Mouse (Mus musculus): ENCODE measurements around the gene Dbn1. TPM values are rescaled to one million over a fixed set of nuclear protein-coding genes. Genes with fewer than 3 reads are reported as not detected.

Gene Dbn1
- polyA plus RNA-seq, 1 experiment from 2014 or later = 59.4 TPM

DNA sequence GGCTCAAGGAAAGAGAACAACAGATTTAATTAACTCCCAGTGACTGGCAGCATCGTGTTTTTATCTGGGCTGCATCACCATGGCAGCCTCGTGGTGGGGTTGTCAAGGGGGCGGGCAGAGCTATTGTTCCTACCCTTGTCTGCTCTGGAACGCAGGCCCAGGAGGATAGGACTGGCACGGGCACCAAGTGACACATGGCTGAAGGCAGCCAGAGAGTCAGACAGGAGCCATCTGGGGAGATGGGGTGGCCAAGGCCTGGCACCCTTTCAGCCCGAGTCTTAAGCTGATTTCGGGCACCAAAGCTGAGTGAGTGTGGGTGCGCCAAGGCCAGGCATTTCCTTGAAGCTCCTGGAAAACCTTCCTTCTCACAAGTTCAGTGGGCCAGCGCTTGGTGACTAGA, 17.5 kb downstream of the Dbn1 start:
- no peak overlapping the region for H3K27ac ChIP-seq (ENCODE audit: low read length)
- H3K36me3 ChIP-seq (ENCODE audit: control insufficient read depth, insufficient read depth) = peaks cover 5% of the 10 kb centered on the region; the same call in 1 of the 2 replicates
- no peak overlapping the region for H3K4me2 ChIP-seq (ENCODE audit: low read depth, low read length)
- peaks cover 15% of the 10 kb centered on the region for H3K4me1 ChIP-seq (ENCODE audit: control insufficient read depth, insufficient read depth, low read length)
- no peak for ATAC-seq (replicated peaks; ENCODE audit: extremely low read depth, insufficient read depth, low FRiP score)
- WGBS = 65% methylated on average over 9 of the region's 9 CpGs
- H3K9ac ChIP-seq (ENCODE audit: low read length) = no peak overlapping the region
- H3K9me3 ChIP-seq (replicated peaks; ENCODE audit: control insufficient read depth, low read length) = no peaks in the 10 kb centered on the region
- no peak overlapping the region for H3K4me3 ChIP-seq (ENCODE audit: low read length)
- peaks cover 45% of the 10 kb centered on the region for H3K27me3 ChIP-seq (ENCODE audit: control insufficient read depth, insufficient read depth, low read length)

DNA sequence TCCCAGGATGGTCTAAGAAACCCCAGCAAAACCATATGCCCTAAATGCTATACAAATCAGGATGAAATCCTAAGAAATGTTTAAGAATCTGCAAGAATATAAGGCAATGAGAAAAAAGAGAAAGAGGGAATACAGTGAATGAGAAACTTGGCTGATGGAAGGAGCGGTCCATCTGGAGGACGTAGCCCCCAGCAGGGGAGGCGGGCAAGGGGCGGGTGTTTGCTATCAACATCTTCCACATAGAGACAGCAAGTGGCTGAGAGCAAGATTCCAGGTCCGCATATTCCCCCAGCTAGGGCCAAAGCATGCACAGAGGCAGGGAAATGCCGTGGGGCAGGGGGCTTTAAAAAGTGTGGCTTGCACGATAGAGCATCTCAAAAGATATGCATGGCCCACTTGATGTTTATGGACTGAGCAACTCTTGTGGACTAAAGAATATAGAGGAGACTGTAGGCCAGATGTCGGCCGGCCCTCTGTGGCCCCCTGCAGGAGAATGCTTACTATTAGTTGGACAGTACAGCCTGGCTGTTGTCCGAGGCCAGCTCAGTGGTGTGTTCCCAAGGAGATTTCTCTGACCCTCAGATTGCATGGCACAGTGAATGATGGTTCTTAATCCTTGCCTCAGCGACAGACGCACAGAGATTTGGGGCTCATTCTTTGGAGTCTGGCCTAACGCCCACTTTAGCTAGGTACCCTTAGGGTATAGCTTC, 18.9 kb downstream of the Dbn1 start:
- Histone ChIP-seq H3K4me3 (ENCODE audit: low read length) (no peak overlapping the region), H3K36me3 (ENCODE audit: control insufficient read depth, insufficient read depth) (no peaks in the 10 kb centered on the region), H3K9ac (ENCODE audit: low read length) (no peak overlapping the region), H3K27me3 (ENCODE audit: control insufficient read depth, insufficient read depth, low read length) (peaks cover 35% of the 10 kb centered on the region), H3K4me1 (ENCODE audit: control insufficient read depth, insufficient read depth, low read length) (peaks cover 21% of the 10 kb centered on the region), H3K9me3 (replicated peaks; ENCODE audit: control insufficient read depth, low read length) (no peaks in the 10 kb centered on the region), H3K27ac (ENCODE audit: low read length) (no peak overlapping the region), H3K4me2 (ENCODE audit: low read depth, low read length) (no peak overlapping the region)
- ATAC-seq (replicated peaks; ENCODE audit: extremely low read depth, insufficient read depth, low FRiP score) = no peak
- 40% methylated on average over 13 of the region's 13 CpGs for WGBS

GRCm38 (mm10) chr13:55465830-55466440, 22.0 kb downstream of the Dbn1 start:
- ATAC-seq (replicated peaks; ENCODE audit: extremely low read depth, insufficient read depth, low FRiP score) = no peak
- no peaks in the 10 kb centered on the region for H3K36me3 ChIP-seq (ENCODE audit: control insufficient read depth, insufficient read depth)
- no peak overlapping the region for H3K27ac ChIP-seq (ENCODE audit: low read length)
- peaks cover 12% of the 10 kb centered on the region for H3K4me1 ChIP-seq (ENCODE audit: control insufficient read depth, insufficient read depth, low read length)
- H3K4me2 ChIP-seq (ENCODE audit: low read depth, low read length) = no peak overlapping the region
- H3K9ac ChIP-seq (ENCODE audit: low read length) = no peak overlapping the region
- 65% methylated on average over 5 of the region's 5 CpGs for WGBS
- no peaks in the 10 kb centered on the region for H3K9me3 ChIP-seq (replicated peaks; ENCODE audit: control insufficient read depth, low read length)
- H3K4me3 ChIP-seq (ENCODE audit: low read length) = no peak overlapping the region
- peaks cover 28% of the 10 kb centered on the region for H3K27me3 ChIP-seq (ENCODE audit: control insufficient read depth, insufficient read depth, low read length)

DNA sequence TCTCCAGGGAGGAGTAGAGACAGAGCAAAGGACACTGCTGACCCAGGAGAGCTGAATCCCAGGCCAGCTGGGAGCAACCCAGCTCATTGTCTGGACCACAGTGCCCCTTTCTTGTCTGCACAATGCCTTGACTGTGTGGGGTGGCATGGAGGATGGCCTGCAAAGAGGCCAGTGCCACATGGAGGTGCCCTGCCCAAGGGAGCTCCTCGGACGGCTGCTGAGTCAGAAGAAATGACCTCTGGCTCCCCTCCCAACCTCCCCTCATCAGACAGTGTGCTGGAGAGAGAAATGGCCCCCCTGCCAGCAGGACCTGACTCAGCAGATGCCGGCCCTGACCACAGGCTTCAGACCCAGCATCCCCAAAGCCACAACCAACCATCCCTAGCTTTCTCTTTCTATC, 22.7 kb downstream of the Dbn1 start:
- no peak for ATAC-seq (replicated peaks; ENCODE audit: extremely low read depth, insufficient read depth, low FRiP score)
- Histone ChIP-seq H3K9me3 (replicated peaks; ENCODE audit: control insufficient read depth, low read length) (no peaks in the 10 kb centered on the region), H3K4me3 (ENCODE audit: low read length) (no peak overlapping the region), H3K36me3 (ENCODE audit: control insufficient read depth, insufficient read depth) (no peaks in the 10 kb centered on the region), H3K9ac (ENCODE audit: low read length) (no peak overlapping the region), H3K4me2 (ENCODE audit: low read depth, low read length) (peak overlapping the region; percentile 95; the same call in 1 of the 2 replicates), H3K27me3 (ENCODE audit: control insufficient read depth, insufficient read depth, low read length) (peaks cover 20% of the 10 kb centered on the region), H3K4me1 (ENCODE audit: control insufficient read depth, insufficient read depth, low read length) (peaks cover 9% of the 10 kb centered on the region), H3K27ac (ENCODE audit: low read length) (no peak overlapping the region)
- 38% methylated on average over 3 of the region's 3 CpGs for WGBS

DNA sequence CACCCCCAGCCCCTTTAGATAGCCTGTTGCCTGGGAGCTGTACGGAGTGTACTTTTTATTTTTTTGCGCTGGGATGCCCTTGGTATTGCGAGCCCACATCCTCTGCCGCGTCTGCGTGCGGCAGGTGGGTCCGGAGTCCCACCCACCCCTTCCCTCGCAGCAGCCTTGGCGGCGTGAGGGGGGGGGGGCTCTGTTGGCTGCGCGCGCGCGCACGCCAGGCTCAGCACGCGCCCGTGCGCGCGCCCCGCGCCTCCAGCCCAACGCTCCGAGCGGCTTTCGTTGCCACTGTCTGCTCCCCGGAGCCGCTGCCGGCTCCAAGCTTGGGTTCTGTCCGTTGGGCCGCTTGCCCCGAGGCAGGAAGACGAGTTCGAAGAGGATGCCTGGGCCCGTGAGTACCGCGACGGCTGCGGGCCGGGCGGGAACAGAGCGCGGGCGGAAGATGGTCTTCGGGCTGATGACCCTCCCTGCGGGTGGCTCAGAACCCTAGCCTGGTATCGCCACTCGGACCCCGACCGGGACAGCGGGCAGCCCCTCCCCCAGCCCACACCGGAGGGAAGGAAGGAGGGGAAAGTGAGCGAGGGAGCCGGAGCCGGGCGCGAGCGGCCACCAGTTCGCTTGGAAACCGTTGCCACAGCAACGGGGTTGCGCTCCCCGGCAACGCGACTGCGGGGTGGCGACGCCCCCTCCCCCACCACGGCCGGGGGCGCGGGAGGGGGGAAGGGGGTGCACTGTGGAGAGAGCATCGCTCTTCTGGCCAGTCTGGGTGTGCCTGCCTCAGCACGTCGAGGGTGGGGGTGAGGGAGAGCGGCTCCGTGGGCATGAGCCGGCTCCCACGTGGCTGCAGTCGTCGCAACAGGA, 23.7 kb downstream of the Dbn1 start, which contains the start of gene Prr7:
Prr7 (plus strand) TSS at position 241 of the 858 bp plus-strand sequence.
- H3K36me3 ChIP-seq (ENCODE audit: control insufficient read depth, insufficient read depth) = peaks cover 4% of the 10 kb centered on the region

DNA sequence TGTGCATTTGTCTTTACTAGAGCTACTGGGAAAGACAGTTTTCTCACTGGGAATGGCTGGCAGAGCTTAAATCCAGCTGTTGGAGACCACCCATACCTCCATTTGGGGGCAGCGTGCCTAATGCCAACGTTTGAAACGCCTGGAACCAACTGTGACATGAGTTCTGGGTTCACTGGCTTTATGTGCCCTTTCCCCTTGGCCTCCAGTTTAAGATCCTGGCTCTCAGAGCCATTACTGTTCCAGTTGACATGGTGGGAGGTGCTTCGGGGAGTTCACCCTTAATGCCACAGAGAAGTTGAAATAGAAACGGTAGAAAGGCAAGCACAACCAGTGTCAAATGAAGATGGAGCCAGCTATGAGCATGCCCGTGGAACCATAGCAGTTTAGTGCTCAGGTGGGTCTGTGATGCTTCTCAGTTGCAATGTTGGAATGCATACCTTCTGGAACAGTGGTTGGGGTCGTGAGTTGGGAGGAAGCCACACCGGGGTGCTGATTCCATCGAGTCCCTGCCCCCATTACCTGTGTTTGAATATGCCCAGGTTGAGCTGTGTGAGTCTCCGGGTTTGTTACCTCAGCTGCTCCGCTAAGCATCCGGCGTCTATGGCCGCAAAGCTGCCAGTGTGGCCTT, 24.4 kb downstream of the Dbn1 start:
- peak overlapping the region; percentile 71 for H3K9ac ChIP-seq (ENCODE audit: low read length)
- H3K27ac ChIP-seq (ENCODE audit: low read length) = no peak overlapping the region
- H3K4me3 ChIP-seq (ENCODE audit: low read length) = peak overlapping the region; percentile 65
- H3K27me3 ChIP-seq (ENCODE audit: control insufficient read depth, insufficient read depth, low read length) = peaks cover 12% of the 10 kb centered on the region
- no peak for ATAC-seq (replicated peaks; ENCODE audit: extremely low read depth, insufficient read depth, low FRiP score)
- 14% methylated on average over 14 of the region's 14 CpGs for WGBS
- peak overlapping the region; percentile 95 for H3K4me2 ChIP-seq (ENCODE audit: low read depth, low read length)
- H3K9me3 ChIP-seq (replicated peaks; ENCODE audit: control insufficient read depth, low read length) = no peaks in the 10 kb centered on the region
- H3K4me1 ChIP-seq (ENCODE audit: control insufficient read depth, insufficient read depth, low read length) = peaks cover 9% of the 10 kb centered on the region
- H3K36me3 ChIP-seq (ENCODE audit: control insufficient read depth, insufficient read depth) = peaks cover 10% of the 10 kb centered on the region

More for the DNA sequence above, 23.7 kb downstream of the Dbn1 start, which contains the start of gene Prr7:
- under 1% methylated on average over 79 of the region's 84 CpGs for WGBS
- Histone ChIP-seq H3K9me3 (replicated peaks; ENCODE audit: control insufficient read depth, low read length) (no peaks in the 10 kb centered on the region), H3K27me3 (ENCODE audit: control insufficient read depth, insufficient read depth, low read length) (peaks cover 12% of the 10 kb centered on the region), H3K4me1 (ENCODE audit: control insufficient read depth, insufficient read depth, low read length) (peaks cover 9% of the 10 kb centered on the region), H3K9ac (ENCODE audit: low read length) (peak within 1 kb of the TSS; percentile 71), H3K27ac (ENCODE audit: low read length) (no peak within 1 kb of the TSS), H3K4me3 (ENCODE audit: low read length) (peak within 1 kb of the TSS; percentile 65), H3K4me2 (ENCODE audit: low read depth, low read length) (peak within 1 kb of the TSS; percentile 95)
- peak; percentile 47 for ATAC-seq (replicated peaks; ENCODE audit: extremely low read depth, insufficient read depth, low FRiP score)

GRCm38 (mm10) chr13:55462965-55463364, 24.9 kb downstream of the Dbn1 start:
- H3K9ac ChIP-seq (ENCODE audit: low read length) = no peak overlapping the region
- H3K27me3 ChIP-seq (ENCODE audit: control insufficient read depth, insufficient read depth, low read length) = peaks cover 9% of the 10 kb centered on the region
- 49% methylated on average over 2 of the region's 2 CpGs for WGBS
- H3K27ac ChIP-seq (ENCODE audit: low read length) = no peak overlapping the region
- no peak for ATAC-seq (replicated peaks; ENCODE audit: extremely low read depth, insufficient read depth, low FRiP score)
- peaks cover 9% of the 10 kb centered on the region for H3K4me1 ChIP-seq (ENCODE audit: control insufficient read depth, insufficient read depth, low read length)
- H3K36me3 ChIP-seq (ENCODE audit: control insufficient read depth, insufficient read depth) = peaks cover 14% of the 10 kb centered on the region
- H3K4me3 ChIP-seq (ENCODE audit: low read length) = no peak overlapping the region
- H3K9me3 ChIP-seq (replicated peaks; ENCODE audit: control insufficient read depth, low read length) = no peaks in the 10 kb centered on the region
- H3K4me2 ChIP-seq (ENCODE audit: low read depth, low read length) = no peak overlapping the region

DNA sequence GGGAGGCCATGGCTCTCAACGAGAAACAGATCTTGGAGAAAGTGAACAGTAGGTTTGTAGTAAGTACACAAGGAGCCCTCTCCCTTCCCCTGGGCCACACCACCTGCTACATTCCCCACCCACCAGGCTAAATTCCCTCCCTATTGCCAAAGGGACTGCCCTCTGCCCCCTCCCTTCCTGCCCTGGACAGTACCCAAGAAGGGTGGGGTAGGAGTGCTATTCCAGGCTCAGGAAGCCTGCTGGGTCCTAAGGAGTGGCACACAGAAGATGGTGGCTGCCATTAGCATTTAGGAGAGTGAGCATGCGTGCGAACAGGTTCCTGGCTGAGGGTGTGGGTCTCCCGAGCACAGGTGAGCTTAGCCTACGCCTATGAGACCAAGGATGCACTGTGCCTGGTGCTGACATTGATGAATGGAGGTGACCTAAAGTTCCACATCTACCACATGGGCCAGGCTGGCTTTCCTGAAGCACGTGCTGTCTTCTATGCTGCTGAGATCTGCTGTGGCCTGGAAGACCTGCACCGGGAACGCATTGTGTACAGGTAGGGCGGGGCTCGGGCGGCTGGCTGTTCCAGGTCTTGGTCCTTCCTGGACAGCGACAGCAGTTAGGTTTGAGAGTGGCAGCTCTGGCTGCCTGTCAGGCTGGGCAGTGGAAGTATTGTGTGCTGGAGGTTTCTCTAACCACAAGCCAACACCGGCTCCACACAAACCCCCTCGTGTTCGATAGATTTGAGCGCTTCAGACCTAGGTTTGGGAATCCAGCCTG, 35.9 kb downstream of the Dbn1 start:
- peaks cover 45% of the 10 kb centered on the region for H3K36me3 ChIP-seq (ENCODE audit: control insufficient read depth, insufficient read depth)
- no peak for ATAC-seq (replicated peaks; ENCODE audit: extremely low read depth, insufficient read depth, low FRiP score)
- WGBS = 92% methylated on average over 16 of the region's 16 CpGs

More for the DNA sequence above, 35.9 kb downstream of the Dbn1 start:
- Histone ChIP-seq H3K9ac (ENCODE audit: low read length) (no peak overlapping the region), H3K27me3 (ENCODE audit: control insufficient read depth, insufficient read depth, low read length) (no peaks in the 10 kb centered on the region), H3K9me3 (replicated peaks; ENCODE audit: control insufficient read depth, low read length) (no peaks in the 10 kb centered on the region), H3K4me3 (ENCODE audit: low read length) (no peak overlapping the region), H3K4me2 (ENCODE audit: low read depth, low read length) (no peak overlapping the region), H3K4me1 (ENCODE audit: control insufficient read depth, insufficient read depth, low read length) (peaks cover 32% of the 10 kb centered on the region), H3K27ac (ENCODE audit: low read length) (no peak overlapping the region)
